Mouse (Mus musculus): ENCODE measurements around the gene Gm20388.

- TF ChIP-seq POLR2A (IDR thresholded peaks at IDR 0.05; ENCODE audit: borderline replicate concordance, insufficient read depth, low read length) (no peak), CTCF (IDR thresholded peaks at IDR 0.05; ENCODE audit: borderline replicate concordance, insufficient read depth, low read depth, low read length) (0 out of 2 replicates have a peak, but pooled peaks have one; percentile 6)
Observed at GRCm38 (mm10) chr8:123497699-123498098, 3587.1 kb downstream of the Gm20388 start.
